Mouse (Mus musculus) bone marrow macrophage, adult 2 months (primary cell): Measurements from ENCODE around the gene March1.

Experiments
- CTCF ChIP-seq: IDR thresholded peaks from 2 replicates; pipeline ENCODE4 v1.5.1; 2012; ENCODE audit warnings: low read depth, mild to moderate bottlenecking, low read length, moderate library complexity
- POLR2A ChIP-seq: IDR thresholded peaks from 2 replicates; pipeline ENCODE4 v1.6.1; 2012; ENCODE audit warnings: mild to moderate bottlenecking, low read depth, low read length, borderline replicate concordance

GRCm38 (mm10) chr8:65603241-65603640 lies 14.5 kb upstream of the March1 start:
- TF ChIP-seq CTCF: no peak
- no peak for TF ChIP-seq POLR2A
